15 mouse cellular contexts compared by ENCODE assay signal in genomic region chr5:44213391-44213790, GRCm38 (mm10).
"Had no signal": no experiment of that assay in that cellular context is flagged by ENCODE, and none has a peak within 500 bp of the region (broad histone marks: within the 10 kb centered on the region; RNA-seq: fewer than 3 reads in every experiment).

No protein-coding gene starts in this region.

- H3K4me3 ChIP-seq: liver, embryonic 13.5 days; midbrain, embryonic 12.5 days; midbrain, embryonic 15.5 days; myocyte; neural tube, embryonic 13.5 days had no signal

- DNase-seq: kidney, adult 18-20 months; kidney, adult 9 months; kidney, postnatal 14 days; kidney, postnatal 4 days; liver, embryonic 13.5 days; lung, adult 2 months; lung, postnatal 14 days; lung, postnatal 4 days; retina, postnatal 1 day; right cerebral cortex, postnatal 14 days; right cerebral cortex, postnatal 4 days had no signal

- H3K27ac ChIP-seq: liver, embryonic 13.5 days; midbrain, embryonic 12.5 days; midbrain, embryonic 15.5 days; neural tube, embryonic 13.5 days had no signal

- H3K4me1 ChIP-seq: midbrain, embryonic 12.5 days; midbrain, embryonic 15.5 days; neural tube, embryonic 13.5 days had no signal

- H3K27me3 ChIP-seq: liver, embryonic 13.5 days; midbrain, embryonic 12.5 days; midbrain, embryonic 15.5 days; neural tube, embryonic 13.5 days had no signal

- H3K36me3 ChIP-seq: midbrain, embryonic 12.5 days; midbrain, embryonic 15.5 days had no signal
